Mouse (Mus musculus) ES-Bruce4 (cell line): ENCODE results near the gene Hoxa1. TPM values are rescaled to one million over a fixed set of nuclear protein-coding genes. Genes with fewer than 3 reads are reported as not detected.

ENCODE experiments used
- H3K27ac ChIP-seq: 2 replicates; pipeline ENCODE4 v1.5.1; 2012; ENCODE audit warnings: low read length, inconsistent platforms; ENCODE audit not compliant: insufficient read depth
- H3K27me3 ChIP-seq: 2 replicates; pipeline ENCODE4 v1.6.1; 2012; ENCODE audit warnings: mild to moderate bottlenecking, low read length, inconsistent platforms; ENCODE audit not compliant: control insufficient read depth, poor library complexity, insufficient read depth, severe bottlenecking
- H3K36me3 ChIP-seq: 2 replicates; pipeline ENCODE4 v1.6.1; 2012; ENCODE audit warnings: inconsistent platforms, mild to moderate bottlenecking, low read length, moderate library complexity; ENCODE audit not compliant: control insufficient read depth, poor library complexity, insufficient read depth, severe bottlenecking
- H3K4me1 ChIP-seq: one replicate; pipeline ENCODE4 v1.8.1; 2011; ENCODE audit warnings: low read length; ENCODE audit not compliant: control insufficient read depth, insufficient read depth
- H3K4me3 ChIP-seq: 2 replicates; pipeline ENCODE4 v1.5.1; 2011; ENCODE audit warnings: low read depth, mild to moderate bottlenecking, low read length
- H3K9ac ChIP-seq: 2 replicates; pipeline ENCODE4 v1.6.1; 2012; ENCODE audit warnings: low read depth, mild to moderate bottlenecking, inconsistent platforms; ENCODE audit not compliant: poor library complexity, severe bottlenecking
- H3K9me3 ChIP-seq: replicated peaks from 2 replicates; pipeline ENCODE4 v1.6.1; 2012; ENCODE audit warnings: mild to moderate bottlenecking, low read length, inconsistent platforms; ENCODE audit not compliant: control insufficient read depth, poor library complexity, insufficient read depth, severe bottlenecking
- CTCF ChIP-seq: IDR thresholded peaks from one replicate; pipeline ENCODE4 v1.8.1; 2011; ENCODE audit warnings: low read depth, low read length
- EP300 ChIP-seq: IDR thresholded peaks from 2 replicates; pipeline ENCODE4 v1.6.1; 2011; ENCODE audit warnings: low read depth, low read length; ENCODE audit not compliant: insufficient read depth
- POLR2A ChIP-seq: IDR thresholded peaks from one replicate; pipeline ENCODE4 v1.8.1; 2011; ENCODE audit warnings: low read length; ENCODE audit not compliant: insufficient read depth
- polyA plus RNA-seq: library from polyadenylated mRNA; stranded (reverse); fragments of >200 nt; gene quantifications from 2 replicates; pipeline ENCODE4 v1.2.4, GENCODE M21; 2011; ENCODE audit warnings: low read depth; ENCODE audit not compliant: missing spikeins, insufficient read depth, insufficient read length

Hoxa1 gene
- polyA plus RNA-seq, 1 experiment, result 2.9 TPM

DNA sequence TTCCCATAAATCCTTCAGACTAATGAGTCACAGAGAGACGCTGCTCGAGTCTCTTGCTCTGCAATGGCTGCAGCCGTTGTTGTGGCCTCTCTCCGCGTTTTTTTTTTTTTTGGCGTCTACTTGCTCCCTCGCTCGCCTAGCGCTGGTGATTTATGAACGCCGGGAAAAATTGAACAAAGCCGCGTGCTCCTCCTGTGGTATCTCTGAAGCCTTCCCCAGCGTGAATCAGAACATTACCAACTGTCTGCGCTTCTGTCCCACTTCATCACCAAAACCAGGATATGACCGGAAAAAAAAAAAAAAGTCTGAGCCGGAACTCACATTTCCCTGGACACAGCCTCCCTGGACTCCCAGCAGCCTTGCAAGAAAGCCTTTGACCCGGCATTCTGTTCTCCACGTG is 27.1 kb upstream of the Hoxa1 start:
- Histone ChIP-seq H3K27ac (no peak overlapping the region), H3K27me3 (peaks cover 13% of the 10 kb centered on the region), H3K9me3 (no peaks in the 10 kb centered on the region), H3K9ac (no peak overlapping the region), H3K4me3 (no peak overlapping the region), H3K36me3 (no peaks in the 10 kb centered on the region), H3K4me1 (no peaks in the 10 kb centered on the region)
- TF ChIP-seq CTCF (no peak), POLR2A (no peak), EP300 (no peak)

DNA sequence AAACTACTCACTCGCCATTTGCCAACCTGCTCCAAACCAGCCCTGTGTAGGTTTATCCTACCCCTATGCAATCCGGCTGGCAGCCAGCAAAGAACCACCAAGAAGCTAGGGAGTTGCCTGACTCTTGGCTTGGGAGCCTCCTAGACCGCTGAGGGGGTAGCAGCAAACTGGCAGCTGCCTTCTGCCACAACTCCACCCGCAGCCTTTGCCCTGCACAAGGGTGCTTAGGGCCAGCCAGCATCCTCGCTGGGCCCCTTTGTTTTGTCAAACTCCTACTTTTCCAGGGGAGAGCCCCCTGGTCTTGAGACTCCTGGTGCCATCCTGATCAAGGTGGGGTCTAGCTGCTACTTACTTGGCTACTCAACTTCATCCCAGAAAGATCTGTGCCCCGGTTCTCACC is 26.6 kb upstream of the Hoxa1 start:
- no peaks in the 10 kb centered on the region for H3K36me3 ChIP-seq
- no peaks in the 10 kb centered on the region for H3K9me3 ChIP-seq
- H3K27ac ChIP-seq, result no peak overlapping the region
- TF ChIP-seq CTCF (no peak), EP300 (no peak), POLR2A (no peak)
- H3K27me3 ChIP-seq, result peaks cover 17% of the 10 kb centered on the region
- no peak overlapping the region for H3K4me3 ChIP-seq
- no peak overlapping the region for H3K9ac ChIP-seq
- no peaks in the 10 kb centered on the region for H3K4me1 ChIP-seq

- Histone ChIP-seq H3K9ac (no peak overlapping the region), H3K27ac (no peak overlapping the region), H3K27me3 (peaks cover 13% of the 10 kb centered on the region)
Measured at GRCm38 (mm10) chr6:52183311-52184080, 25.4 kb upstream of the Hoxa1 start.

DNA sequence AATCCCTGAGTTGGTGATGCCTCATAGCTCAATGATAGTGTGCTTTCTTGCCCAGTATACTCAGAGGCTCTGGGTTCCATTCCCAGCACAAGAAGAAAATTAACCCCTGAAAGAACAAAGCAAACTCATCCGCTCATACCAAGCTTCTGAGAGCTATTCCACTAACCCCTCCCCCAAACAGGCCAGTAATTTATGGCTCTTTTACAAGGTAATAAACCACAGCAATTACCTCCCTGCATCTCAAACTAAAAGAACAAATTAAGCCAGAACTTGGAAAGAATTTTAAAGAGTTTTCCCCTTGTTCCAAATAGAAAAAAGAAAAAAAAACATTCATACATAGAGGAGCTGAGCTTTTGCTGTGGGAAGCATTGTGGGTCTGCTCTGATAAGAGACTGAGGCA is 24.7 kb upstream of the Hoxa1 start:
- no peaks in the 10 kb centered on the region for H3K4me1 ChIP-seq
- no peak overlapping the region for H3K4me3 ChIP-seq
- no peaks in the 10 kb centered on the region for H3K9me3 ChIP-seq
- H3K27me3 ChIP-seq, result peaks cover 19% of the 10 kb centered on the region
- no peak overlapping the region for H3K9ac ChIP-seq
- TF ChIP-seq POLR2A (no peak), CTCF (no peak), EP300 (no peak)
- H3K36me3 ChIP-seq, result no peaks in the 10 kb centered on the region
- H3K27ac ChIP-seq, result no peak overlapping the region

More at GRCm38 (mm10) chr6:52183311-52184080, 25.4 kb upstream of the Hoxa1 start:
- Histone ChIP-seq H3K4me3 (no peak overlapping the region), H3K36me3 (no peaks in the 10 kb centered on the region), H3K9me3 (no peaks in the 10 kb centered on the region), H3K4me1 (no peaks in the 10 kb centered on the region)
- TF ChIP-seq POLR2A, result no peak
- TF ChIP-seq CTCF, result no peak
- no peak for TF ChIP-seq EP300

GRCm38 (mm10) chr6:52182030-52182429 is 23.9 kb upstream of the Hoxa1 start:
- Histone ChIP-seq H3K9me3 (no peaks in the 10 kb centered on the region), H3K4me3 (no peak overlapping the region), H3K36me3 (no peaks in the 10 kb centered on the region), H3K27me3 (peaks cover 24% of the 10 kb centered on the region), H3K4me1 (no peaks in the 10 kb centered on the region), H3K27ac (no peak overlapping the region), H3K9ac (no peak overlapping the region)
- TF ChIP-seq EP300 (no peak), CTCF (no peak), POLR2A (no peak)

- Histone ChIP-seq H3K4me3 (no peak overlapping the region), H3K27me3 (peaks cover 34% of the 10 kb centered on the region), H3K4me1 (no peaks in the 10 kb centered on the region), H3K27ac (no peak overlapping the region), H3K9ac (no peak overlapping the region), H3K9me3 (no peaks in the 10 kb centered on the region), H3K36me3 (no peaks in the 10 kb centered on the region)
- TF ChIP-seq POLR2A (no peak), CTCF (no peak), EP300 (no peak)
Measured at GRCm38 (mm10) chr6:52180726-52181125, 22.6 kb upstream of the Hoxa1 start.
